Mouse (Mus musculus) E14TG2a.4 (cell line): ENCODE results near the gene Muc15.

Experiments
- CTCF ChIP-seq: conservative IDR thresholded peaks from 2 replicates; pipeline ENCODE4 v1.5.1; 2014; ENCODE audit warnings: low read length
- NANOG ChIP-seq: IDR thresholded peaks from 2 replicates; pipeline ENCODE4 v1.6.1; 2014; ENCODE audit warnings: borderline replicate concordance, low read length, mixed read lengths
- POU5F1 ChIP-seq: IDR thresholded peaks from 2 replicates; pipeline ENCODE4 v1.6.1; 2014; ENCODE audit warnings: low read length, borderline replicate concordance

DNA sequence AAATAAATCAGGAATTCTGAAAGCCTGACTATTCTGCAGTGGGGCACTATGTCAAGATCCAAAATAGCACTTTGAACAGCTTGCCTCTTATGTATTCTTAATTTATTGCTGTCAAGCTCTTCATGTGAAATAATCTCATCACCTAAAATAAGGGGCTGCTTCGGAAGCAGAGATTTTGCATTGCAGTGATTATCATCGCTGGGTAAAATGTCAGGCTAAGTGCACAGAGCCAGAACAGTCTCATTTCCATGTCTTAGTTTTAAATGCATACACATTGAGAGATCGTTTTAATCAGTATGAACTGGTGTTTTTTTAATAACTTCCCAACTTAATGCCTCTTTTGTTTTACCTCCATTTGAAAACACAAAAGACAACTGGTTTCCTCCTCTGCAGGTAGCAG is 66.3 kb downstream of the Muc15 start:
- TF ChIP-seq CTCF (no peak), POU5F1 (no peak), NANOG (no peak)
